ENCODE assay signal across 7 mouse cellular contexts in the genomic region with DNA sequence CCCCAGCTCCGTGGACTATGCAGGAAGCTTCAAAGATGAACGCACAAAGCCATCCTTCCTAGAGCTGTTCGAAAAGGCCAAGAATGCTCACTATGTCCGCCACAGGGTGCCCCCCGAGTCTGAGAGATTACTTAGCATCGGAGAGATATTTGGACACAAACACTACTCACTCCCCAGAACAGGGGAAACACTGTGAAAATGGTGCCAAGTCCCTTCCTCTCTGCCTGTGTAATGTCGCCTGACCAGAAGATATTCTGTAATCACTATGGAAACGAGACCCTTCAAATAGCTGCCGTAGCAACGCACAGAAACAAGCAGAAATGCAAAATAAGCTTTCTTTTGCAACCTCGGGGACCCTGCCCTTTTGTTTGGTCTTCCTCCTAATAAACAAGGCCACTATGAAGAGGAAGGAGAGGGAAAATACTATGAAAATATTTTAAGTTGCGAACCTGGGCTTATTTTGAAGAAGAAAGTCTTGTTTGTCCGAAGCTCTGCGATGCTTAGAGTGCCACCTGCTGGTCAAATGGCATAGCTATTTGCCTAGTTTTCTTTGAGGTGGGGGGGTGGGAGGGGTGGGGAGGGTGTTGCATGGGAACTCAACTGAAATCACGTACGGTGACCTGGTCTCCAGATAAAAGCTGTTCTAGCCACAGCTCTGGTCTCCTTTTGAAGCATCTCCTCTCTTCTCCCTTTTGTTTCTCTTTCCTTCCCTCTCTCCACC. TPM values are rescaled to one million over a fixed set of nuclear protein-coding genes. Genes with fewer than 3 reads are reported as not detected.
DNase-seq lines count a peak whose midpoint lies in the region; ATAC-seq and TF ChIP-seq lines count a peak whose summit lies in the region.

No protein-coding gene starts in this region.

- in situ Hi-C loops in CH12.LX (cut with MboI; ENCODE audit: low pct_ligation_motif_present, low pct_unique_long_range_greater_than_20kb, low sequenced_read_pairs), result no loop called here

- ATAC-seq in common myeloid progenitor, adult 5-6 weeks (replicated peaks; ENCODE audit: low read depth, poor library complexity, severe bottlenecking), result peak; percentile 53
- ATAC-seq in kidney, embryonic 15.5 days (replicated peaks; ENCODE audit: low FRiP score), result no peak

- H3K27ac ChIP-seq in CH12.LX (ENCODE audit: insufficient read depth, low read depth), result no peak overlapping the region
- no peak overlapping the region for H3K27ac ChIP-seq in kidney, embryonic 15.5 days

- H3K4me2 ChIP-seq in CH12.LX (ENCODE audit: insufficient read depth, low read depth, poor library complexity, severe bottlenecking), result peak overlapping the region; percentile 90
- H3K4me2 ChIP-seq in kidney, embryonic 15.5 days, result peak overlapping the region; percentile 36

- dilution Hi-C loops in CH12.LX (cut with MboI; ENCODE audit: extremely low pct_ligation_motif_present, extremely low pct_unique_long_range_greater_than_20kb, low sequenced_read_pairs), result no loop called here

- peak; percentile 55 for TF ChIP-seq RAD21 in CH12.LX (IDR thresholded peaks at IDR 0.05; ENCODE audit: low read depth, low read length)

- WGBS in kidney, embryonic 15.5 days, result 54% methylated on average over 16 of the region's 16 CpGs
- 31% methylated on average over 16 of the region's 16 CpGs for WGBS in lung, adult 2 months

- no peaks in the 10 kb centered on the region for H3K36me3 ChIP-seq in CH12.LX (replicated peaks in 1 of 2; ENCODE audit: control insufficient read depth in 1 of 2, insufficient read depth in 1 of 2, low read length in 1 of 2)
- H3K36me3 ChIP-seq in kidney, embryonic 15.5 days, result no peaks in the 10 kb centered on the region

- H3K9ac ChIP-seq in CH12.LX (ENCODE audit: insufficient read depth, low read depth), result no peak overlapping the region; the same call in 1 of the 2 replicates
- no peak overlapping the region for H3K9ac ChIP-seq in kidney, embryonic 15.5 days

- DNase-seq in CH12.LX (ENCODE audit: extremely low read depth), result peak; percentile 62
- DNase-seq in NIH3T3 (ENCODE audit: low read depth), result peak; percentile 88
- DNase-seq in heart, adult 8-10 months (ENCODE audit: low spot score), result peak; percentile 44
- DNase-seq in lung, adult 2 months, result no peak
- peak; percentile 79 for DNase-seq in retina, embryonic 14.5 days (ENCODE audit: low spot score)

- H3K79me2 ChIP-seq in CH12.LX (replicated peaks; ENCODE audit: control insufficient read depth, extremely low read depth, insufficient read depth, poor library complexity, severe bottlenecking), result no peaks in the 10 kb centered on the region

- H3K9me3 ChIP-seq in CH12.LX (replicated peaks; ENCODE audit: low read length), result no peaks in the 10 kb centered on the region
- no peaks in the 10 kb centered on the region for H3K9me3 ChIP-seq in kidney, embryonic 15.5 days (replicated peaks)

- TF ChIP-seq POLR2A in CH12.LX (IDR thresholded peaks at IDR 0.05; ENCODE audit: low read depth, low read length), result no peak
- TF ChIP-seq POLR2A in lung, adult 2 months (IDR thresholded peaks at IDR 0.05; ENCODE audit: borderline replicate concordance, extremely low read depth, low read depth, low read length), result no peak

- TF ChIP-seq CTCF in CH12.LX (conservative IDR thresholded peaks at IDR 0.05 in 1 of 2, IDR thresholded peaks at IDR 0.05 in 1 of 2; ENCODE audit: low read depth in 2 of 2, low read length in 2 of 2), result peak; percentile 46 to 70
- peak; percentile 37; the same call in 1 of the 2 replicates for TF ChIP-seq CTCF in lung, adult 2 months (IDR thresholded peaks at IDR 0.05; ENCODE audit: insufficient read depth, low read length)

- no peak overlapping the region for H3K4me3 ChIP-seq in CH12.LX (replicated peaks in 1 of 3; ENCODE audit: low read depth in 2 of 3, low read length in 2 of 3, poor library complexity in 1 of 3)
- H3K4me3 ChIP-seq in kidney, embryonic 15.5 days (replicated peaks), result no peak overlapping the region; the same call in 1 of the 2 replicates
- no peak overlapping the region for H3K4me3 ChIP-seq in lung, adult 2 months (replicated peaks; ENCODE audit: extremely low read depth, low read depth, low read length)

- TF ChIP-seq EP300 in CH12.LX (IDR thresholded peaks at IDR 0.05; ENCODE audit: low read length), result no peak

- peaks cover 0 to 9% of the 10 kb centered on the region in 2 experiments; a peak in 1 of 4 replicates for H3K4me1 ChIP-seq in CH12.LX (ENCODE audit: control insufficient read depth in 1 of 2, insufficient read depth in 2 of 2)
- H3K4me1 ChIP-seq in kidney, embryonic 15.5 days, result no peaks in the 10 kb centered on the region
- no peaks in the 10 kb centered on the region; the same call in 1 of the 2 replicates for H3K4me1 ChIP-seq in lung, adult 2 months (ENCODE audit: control insufficient read depth, insufficient read depth, low read length)

- H3K27me3 ChIP-seq in CH12.LX (replicated peaks), result peaks cover 11% of the 10 kb centered on the region
- 0 out of 2 replicates have a peak, but pooled peaks cover 2% of the 10 kb centered on the region for H3K27me3 ChIP-seq in kidney, embryonic 15.5 days

TF ChIP-seq in CH12.LX, 34 proteins besides CTCF, POLR2A, EP300 and RAD21:
- peak; percentile 46; the same call in 1 of the 2 replicates for TF ChIP-seq MAZ (IDR thresholded peaks at IDR 0.05; ENCODE audit: low read depth, low read length)
- TF ChIP-seq SMC3 (IDR thresholded peaks at IDR 0.05; ENCODE audit: low read depth, low read length), result peak; percentile 38; the same call in 1 of the 2 replicates
- no peak for TF ChIP-seq POLR2AphosphoS2 (IDR thresholded peaks at IDR 0.05; ENCODE audit: low read depth, low read length)

RNA-seq across cellular contexts. Expression of gene Ccdc190, which starts 5.7 kb away (rescaled TPM):
- not detected in 2 replicates for total RNA-seq in CH12.LX (2012; rRNA removed)
- not detected in 2 replicates for total RNA-seq in CH12.LX (2014; rRNA removed)
- polyA plus RNA-seq in CH12.LX (2012; ENCODE audit: insufficient read length, low read depth), result not detected in 2 replicates
- not detected in 2 replicates for total RNA-seq in common myeloid progenitor, adult 5-6 weeks (2017)
- not detected for total RNA-seq in heart, adult 8-10 months (2022)
- polyA plus RNA-seq in kidney, embryonic 15.5 days (2015; fragmentation: Nextera tagmentation; extraction: Ambion mirVana), result not detected in 2 replicates
- polyA plus RNA-seq in lung, adult 2 months (2012; rRNA removed), result 0.08 and 2.3 TPM in 2 replicates

RNA-seq across cellular contexts. Expression of gene Hsd17b7, which starts 34.9 kb away (rescaled TPM):
- total RNA-seq in CH12.LX (2012; rRNA removed) (7.5 and 9.4 TPM in 2 replicates), CH12.LX (2014; rRNA removed) (21.4 and 29.7 TPM in 2 replicates)
- 12.3 and 13.9 TPM in 2 replicates for polyA plus RNA-seq in CH12.LX (2012; ENCODE audit: insufficient read length, low read depth)
- total RNA-seq in common myeloid progenitor, adult 5-6 weeks (2017), result 3.3 and 9.4 TPM in 2 replicates
- 10 to 100 TPM; 10.5 to 15.8 (median 12.7) TPM for total RNA-seq in heart, adult 8-10 months (2022)
- polyA plus RNA-seq in kidney, embryonic 15.5 days (2015; fragmentation: Nextera tagmentation; extraction: Ambion mirVana), result 12.5 and 13.9 TPM in 2 replicates
- 5.0 and 8.8 TPM in 2 replicates for polyA plus RNA-seq in lung, adult 2 months (2012; rRNA removed)
